Mouse (Mus musculus) CH12.LX (cell line): ENCODE results near the gene Eloa.

Experiments
- HCFC1 ChIP-seq: IDR thresholded peaks from 2 replicates; pipeline ENCODE4 v1.6.1; 2012; ENCODE audit warnings: low read depth, mild to moderate bottlenecking, inconsistent platforms, low read length, improper control_type of control experiment
- USF2 ChIP-seq: conservative IDR thresholded peaks from 2 replicates; pipeline ENCODE4 v1.6.1; 2011; ENCODE audit warnings: low read depth, low read length, improper control_type of control experiment

GRCm38 (mm10) chr4:136016059-136016602 lies 5.4 kb downstream of the Eloa start:
- TF ChIP-seq USF2 (no peak), HCFC1 (no peak)
